Mouse (Mus musculus) large intestine, adult 2 months (tissue): ENCODE measurements around the gene Cpe. TPM values are rescaled to one million over a fixed set of nuclear protein-coding genes. Genes with fewer than 3 reads are reported as not detected.

Experiments
- DNase-seq: peaks from one replicate; pipeline ENCODE4 v3.0.0-alpha.2; 2012; ENCODE audit warnings: low read depth, low spot score
- WGBS: fragments of 180-500 bp; shearing (Covaris S2); methylation state at CpG from one replicate; pipeline ENCODE4 v1.1.7; 2018; 5-methylcytosine and 5-hydroxymethylcytosine counted together
- polyA plus RNA-seq: library from polyadenylated mRNA; depleted of rRNA; stranded (reverse); fragments of >200 nt; gene quantifications from 2 replicates; pipeline ENCODE4 v1.2.3, GENCODE M21; 2012

Gene Cpe
- polyA plus RNA-seq, 1 experiment = 43.0 TPM

DNA sequence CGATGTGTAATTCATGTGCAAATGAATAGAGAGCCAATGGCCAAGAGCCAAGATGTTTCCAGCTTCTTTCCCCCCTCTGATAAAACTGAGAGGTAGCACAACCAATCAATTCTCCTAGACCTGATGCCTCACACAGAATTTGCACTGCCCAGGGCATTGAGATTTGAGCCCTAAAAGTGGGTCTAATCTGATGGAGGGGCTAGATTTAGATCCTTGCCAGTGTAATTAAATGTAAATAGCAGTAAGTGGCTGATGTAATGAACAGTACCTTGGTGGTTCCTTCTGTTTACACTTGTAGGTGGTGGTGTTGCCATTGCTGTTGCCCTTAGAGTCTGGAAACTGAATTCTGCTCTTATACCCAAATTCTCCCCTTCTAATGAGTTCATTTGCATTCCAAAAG, 52.3 kb downstream of the Cpe start:
- no peak for DNase-seq
- WGBS = 81% methylated on average over 1 of the region's 1 CpGs

DNA sequence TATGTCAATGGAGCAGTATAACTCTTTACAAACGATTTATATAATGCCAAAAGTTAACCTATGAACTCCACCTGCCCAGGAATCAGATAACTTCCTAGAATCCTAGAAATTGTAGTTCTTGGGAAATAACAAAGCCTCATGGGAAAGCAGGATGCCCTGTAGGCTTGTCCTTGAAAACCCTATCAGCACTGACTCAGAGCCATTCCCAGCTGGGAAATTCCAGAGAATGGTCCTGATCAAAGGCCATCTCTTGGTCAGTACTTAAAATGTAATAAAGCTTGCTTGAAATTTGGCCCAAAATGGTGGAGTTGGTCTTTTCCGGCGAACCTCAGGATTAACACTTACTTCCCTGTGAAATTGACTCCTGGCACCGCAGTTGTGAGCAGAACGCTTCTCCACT, 53.2 kb downstream of the Cpe start:
- 77% methylated on average over 5 of the region's 5 CpGs for WGBS
- no peak for DNase-seq

GRCm38 (mm10) chr8:64634901-64635300, 58.0 kb downstream of the Cpe start:
- DNase-seq = no peak

DNA sequence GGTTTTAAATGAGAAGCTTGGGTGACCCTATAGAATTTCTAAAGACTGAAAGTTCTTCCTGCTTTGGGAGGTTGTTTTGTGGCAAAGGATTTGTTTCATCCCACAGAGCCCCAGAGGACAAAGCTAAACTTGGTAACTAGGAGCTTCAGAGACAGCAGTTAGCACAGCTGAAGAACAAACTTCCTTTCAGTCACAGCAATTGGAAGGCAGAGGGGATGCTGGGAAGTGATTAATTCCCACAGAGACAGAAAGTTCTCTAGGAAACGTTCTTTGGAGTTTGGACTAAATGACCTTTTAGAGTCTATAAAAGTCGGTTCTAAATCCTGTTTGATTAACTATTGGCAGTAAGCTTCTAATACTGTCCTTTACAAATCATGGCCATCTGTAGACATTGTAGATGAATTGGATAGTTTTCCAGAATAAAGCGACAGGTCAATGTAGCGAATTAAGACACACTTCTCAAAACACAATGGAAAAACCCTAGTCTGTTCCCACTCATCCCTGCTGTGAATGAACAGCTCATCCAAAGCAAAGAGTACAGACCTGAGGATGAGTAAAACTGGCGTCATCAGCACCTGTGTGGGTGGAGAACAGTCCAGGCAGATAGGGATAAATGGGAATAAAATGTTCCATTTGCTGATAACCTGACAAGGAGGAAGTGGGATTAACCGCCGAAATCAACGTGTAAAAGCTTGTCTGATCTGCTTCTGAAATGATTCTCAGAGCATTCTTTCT, 58.6 kb downstream of the Cpe start:
- no peak for DNase-seq
- 65% methylated on average over 8 of the region's 8 CpGs for WGBS

More at GRCm38 (mm10) chr8:64634901-64635300, 58.0 kb downstream of the Cpe start:
- 54% methylated on average over 3 of the region's 3 CpGs for WGBS

- WGBS = 90% methylated on average over 4 of the region's 4 CpGs
- DNase-seq = no peak
Observed at GRCm38 (mm10) chr8:64632169-64632568, 60.7 kb downstream of the Cpe start.

- no peak for DNase-seq
- WGBS = 50% methylated on average over 2 of the region's 2 CpGs
Observed at GRCm38 (mm10) chr8:64631761-64632160, 61.1 kb downstream of the Cpe start.

DNA sequence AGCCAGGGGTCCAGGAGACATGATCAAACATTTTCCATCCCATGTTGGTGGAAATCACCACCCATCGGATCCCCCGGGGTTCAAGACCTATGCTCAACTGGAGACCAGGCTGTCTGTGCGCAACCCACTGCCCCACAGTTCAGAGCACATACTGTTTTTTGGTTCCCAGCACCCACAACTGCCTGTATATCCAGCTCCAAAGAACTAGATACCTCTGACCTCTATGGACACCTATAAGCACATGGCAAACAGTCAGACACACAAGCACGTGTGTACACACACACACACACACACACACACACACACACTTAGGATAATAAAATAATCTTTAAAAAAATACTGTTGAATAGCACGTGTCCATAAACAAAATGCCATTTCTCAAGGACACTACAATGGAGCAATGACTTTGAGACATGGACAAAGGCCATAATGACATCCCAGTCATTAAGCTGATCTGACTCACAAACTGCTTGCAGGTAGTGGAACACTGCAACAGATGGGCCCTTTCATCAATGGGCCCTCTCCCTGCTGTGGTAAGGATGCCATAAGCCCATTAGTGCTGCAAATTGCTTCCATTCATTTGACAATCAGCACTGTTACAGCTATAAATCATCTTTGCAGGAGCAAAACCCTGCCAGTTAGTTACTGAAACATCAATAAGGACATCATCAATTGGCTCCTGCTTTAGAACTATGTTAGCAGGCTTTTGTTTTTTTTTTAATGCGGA, 63.7 kb downstream of the Cpe start:
- WGBS = 84% methylated on average over 6 of the region's 6 CpGs
- no peak for DNase-seq

GRCm38 (mm10) chr8:64628039-64628438, 64.8 kb downstream of the Cpe start:
- no peak for DNase-seq
- 75% methylated on average over 6 of the region's 6 CpGs for WGBS

DNA sequence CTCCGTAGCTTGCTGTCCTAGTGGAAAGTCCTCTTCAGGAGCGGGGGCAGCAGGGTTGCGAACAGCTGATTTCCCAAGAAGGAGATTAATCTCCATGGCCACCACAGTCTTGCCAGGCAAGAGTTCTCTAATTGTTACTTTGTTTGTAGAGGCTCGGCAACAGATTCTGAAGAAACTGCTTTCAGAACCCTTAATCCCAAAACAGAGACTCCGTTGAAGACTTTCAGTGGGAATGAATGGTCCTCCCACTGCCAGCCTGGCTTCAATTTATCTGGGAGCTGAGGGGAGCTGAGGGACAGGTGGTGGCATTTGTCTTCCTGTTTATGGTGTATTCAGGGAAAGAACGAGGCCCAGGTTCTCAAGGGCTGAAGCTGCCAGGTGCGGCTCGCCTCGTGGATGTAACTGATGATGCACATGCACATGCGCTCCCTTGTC, 68.2 kb downstream of the Cpe start:
- WGBS = 76% methylated on average over 10 of the region's 10 CpGs
- DNase-seq = no peak

DNA sequence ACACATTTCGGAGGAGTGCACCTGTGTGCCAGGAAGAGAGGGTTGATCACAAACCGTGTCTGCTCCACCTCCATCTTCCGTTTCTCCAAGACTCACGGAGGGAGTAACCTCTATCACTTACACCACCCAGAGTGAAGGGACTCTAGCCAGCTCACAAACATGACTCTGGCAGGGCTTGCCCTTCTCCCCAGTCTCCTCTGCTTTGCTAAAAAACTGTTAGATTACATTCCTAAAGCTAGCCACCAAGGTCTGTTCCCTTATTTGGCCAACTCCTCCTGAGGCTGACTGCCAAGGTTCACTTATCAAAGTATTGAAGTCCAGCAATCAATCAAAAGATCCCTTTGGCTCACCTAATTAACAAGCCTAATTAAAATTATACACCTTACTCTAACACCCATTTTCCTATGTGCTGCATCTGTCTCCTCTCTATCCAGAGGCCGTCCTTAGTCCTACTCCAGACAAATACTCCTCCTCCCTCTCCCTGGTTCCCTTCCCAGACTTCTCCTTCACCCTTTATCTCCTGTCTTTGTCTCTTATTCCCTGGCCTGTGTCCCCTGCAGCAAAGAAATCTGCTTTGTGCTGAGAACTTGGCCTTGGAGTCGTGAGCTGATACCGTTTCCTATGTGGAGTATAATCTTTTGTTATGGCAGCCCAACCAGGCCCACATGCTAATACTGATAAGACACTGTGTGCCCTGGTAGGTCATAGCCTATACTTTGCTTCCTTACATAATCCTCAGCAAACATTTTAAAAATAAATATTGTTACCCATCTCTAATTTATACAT, 72.3 kb downstream of the Cpe start:
- 30% methylated on average over 7 of the region's 7 CpGs for WGBS
- DNase-seq = no peak

- DNase-seq = no peak
- WGBS = 88% methylated on average over 8 of the region's 8 CpGs
Observed at GRCm38 (mm10) chr8:64619661-64620060, 73.2 kb downstream of the Cpe start.

GRCm38 (mm10) chr8:64618618-64619017, 74.2 kb downstream of the Cpe start:
- DNase-seq = no peak
- 55% methylated on average over 11 of the region's 11 CpGs for WGBS

- WGBS = 60% methylated on average over 3 of the region's 3 CpGs
- no peak for DNase-seq
Observed at GRCm38 (mm10) chr8:64616566-64616965, 76.3 kb downstream of the Cpe start.

- no peak for DNase-seq
- WGBS = 51% methylated on average over 4 of the region's 4 CpGs
Observed at GRCm38 (mm10) chr8:64615459-64615858, 77.4 kb downstream of the Cpe start.

GRCm38 (mm10) chr8:64613663-64614062, 79.2 kb downstream of the Cpe start:
- DNase-seq = no peak
- WGBS = 65% methylated on average over 5 of the region's 5 CpGs

GRCm38 (mm10) chr8:64611210-64611974, 81.5 kb downstream of the Cpe start:
- 65% methylated on average over 11 of the region's 11 CpGs for WGBS
- DNase-seq = no peak

DNA sequence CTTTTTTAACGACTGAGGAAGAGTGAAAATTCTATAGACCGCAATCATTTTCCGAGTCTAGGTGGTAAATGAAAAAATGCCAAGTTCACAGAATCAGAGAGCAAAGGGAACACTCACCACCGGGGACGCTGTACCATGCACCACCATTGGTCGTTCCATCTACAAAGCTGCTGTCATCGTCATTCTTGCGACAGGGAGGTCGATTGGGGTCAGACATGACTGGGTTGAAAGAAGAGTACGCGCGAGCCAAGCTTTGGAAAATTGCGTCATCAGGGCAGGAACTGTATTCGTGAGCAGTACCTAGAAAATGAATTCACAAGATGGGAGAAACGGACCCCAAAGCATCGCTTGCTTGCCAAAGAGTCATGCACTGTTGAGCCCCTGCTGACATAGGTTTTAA, 83.9 kb downstream of the Cpe start:
- DNase-seq = no peak
- 91% methylated on average over 16 of the region's 16 CpGs for WGBS

DNA sequence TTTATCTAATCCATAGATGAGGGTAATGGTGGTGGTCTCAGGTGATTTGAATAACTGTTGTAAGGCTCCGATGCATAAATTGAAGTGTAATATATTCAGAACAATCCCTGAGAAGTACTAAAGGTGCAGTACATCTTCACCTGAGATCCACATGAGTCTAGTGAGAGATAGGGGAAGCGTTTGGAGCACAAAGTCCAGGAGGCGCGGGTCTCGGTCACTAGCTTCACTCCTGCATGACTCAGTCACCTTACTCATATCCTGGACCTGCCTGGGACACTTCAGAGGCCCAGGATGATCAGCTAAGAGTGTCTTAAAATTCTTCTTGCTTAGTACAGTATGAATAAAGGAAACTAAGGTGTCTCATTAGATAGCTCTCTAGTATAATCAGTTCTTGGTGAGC, 86.8 kb downstream of the Cpe start:
- WGBS = 71% methylated on average over 5 of the region's 5 CpGs

DNA sequence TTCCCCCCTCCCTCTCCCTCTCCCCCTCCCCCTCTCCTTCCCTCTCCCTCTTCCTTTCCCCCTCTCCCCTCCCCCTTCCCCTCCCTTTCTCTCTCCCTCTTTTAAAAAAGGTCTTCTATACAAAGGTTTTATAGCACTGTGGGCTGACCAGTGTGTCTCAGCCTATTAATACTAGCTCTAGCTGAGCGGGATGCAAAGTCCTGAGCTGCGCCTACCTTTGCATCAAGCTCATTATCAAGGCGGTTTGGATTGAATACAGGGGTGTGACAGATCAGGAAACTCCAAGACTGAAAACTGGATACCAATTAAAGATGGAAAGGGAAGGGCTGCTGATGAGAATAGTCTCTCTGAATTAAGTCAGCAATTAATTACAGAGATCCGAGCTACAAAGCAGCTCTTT, 94.6 kb downstream of the Cpe start:
- 65% methylated on average over 4 of the region's 4 CpGs for WGBS
- no peak for DNase-seq

More for the DNA sequence above, 86.8 kb downstream of the Cpe start:
- DNase-seq = no peak
